Mouse (Mus musculus) lung, embryonic 16.5 days (tissue): ENCODE measurements around the gene Oas2. TPM values are rescaled to one million over a fixed set of nuclear protein-coding genes. Genes with fewer than 3 reads are reported as not detected.

Experiments used
- ATAC-seq: fragments of 200-750 bp; cut with Nextera tagmentation; 2 replicates; pipeline ENCODE4 v1.8.0; 2017; ENCODE audit warnings: low read depth, mild to moderate bottlenecking, moderate library complexity
- H3K27ac ChIP-seq: fragments of 300-500 bp; sonication (generic); 2 replicates; pipeline ENCODE4 v1.5.1; 2014; ENCODE audit warnings: mild to moderate bottlenecking, control low read depth, low read length
- H3K27me3 ChIP-seq: fragments of 300-500 bp; sonication (generic); 2 replicates; pipeline ENCODE4 v1.6.1; 2014; ENCODE audit warnings: low read depth, low read length, mixed read lengths; ENCODE audit not compliant: control insufficient read depth, insufficient read depth
- H3K36me3 ChIP-seq: fragments of 300-500 bp; sonication (generic); 2 replicates; pipeline ENCODE4 v1.6.1; 2014; ENCODE audit warnings: low read length; ENCODE audit not compliant: control insufficient read depth, insufficient read depth
- H3K4me1 ChIP-seq: fragments of 300-500 bp; sonication (generic); replicated peaks from 2 replicates; pipeline ENCODE4 v1.6.1; 2014; ENCODE audit warnings: low read length, mixed read lengths; ENCODE audit not compliant: control insufficient read depth, insufficient read depth
- H3K4me2 ChIP-seq: fragments of 300-500 bp; sonication (generic); 2 replicates; pipeline ENCODE4 v1.6.1; 2014; ENCODE audit warnings: low read depth, low read length, control low read depth
- H3K4me3 ChIP-seq: fragments of 300-500 bp; sonication (generic); 2 replicates; pipeline ENCODE4 v1.5.1; 2014; ENCODE audit warnings: mild to moderate bottlenecking, low read length, control low read depth
- H3K9ac ChIP-seq: fragments of 300-500 bp; sonication (generic); 2 replicates; pipeline ENCODE4 v1.6.1; 2014; ENCODE audit warnings: low read length, control low read depth
- H3K9me3 ChIP-seq: fragments of 300-500 bp; sonication (generic); 2 replicates; pipeline ENCODE4 v1.6.1; 2016; ENCODE audit warnings: low read length; ENCODE audit not compliant: control insufficient read depth
- WGBS: fragments of 180-500 bp; shearing (Covaris S2); extraction: QIAGEN DNeasy Blood & Tissue Kit; methylation state at CpG from one replicate; pipeline ENCODE4 v1.1.7; 2014; 5-methylcytosine and 5-hydroxymethylcytosine counted together
- polyA plus RNA-seq: library from polyadenylated mRNA; unstranded; fragments of >200 nt; fragmentation: Nextera tagmentation; extraction: Ambion mirVana; gene quantifications from 2 replicates; pipeline ENCODE4 v1.2.1, GENCODE M21; 2015

Oas2 gene
- polyA plus RNA-seq, 1 experiment from 2014 or later = 0.23 TPM

DNA sequence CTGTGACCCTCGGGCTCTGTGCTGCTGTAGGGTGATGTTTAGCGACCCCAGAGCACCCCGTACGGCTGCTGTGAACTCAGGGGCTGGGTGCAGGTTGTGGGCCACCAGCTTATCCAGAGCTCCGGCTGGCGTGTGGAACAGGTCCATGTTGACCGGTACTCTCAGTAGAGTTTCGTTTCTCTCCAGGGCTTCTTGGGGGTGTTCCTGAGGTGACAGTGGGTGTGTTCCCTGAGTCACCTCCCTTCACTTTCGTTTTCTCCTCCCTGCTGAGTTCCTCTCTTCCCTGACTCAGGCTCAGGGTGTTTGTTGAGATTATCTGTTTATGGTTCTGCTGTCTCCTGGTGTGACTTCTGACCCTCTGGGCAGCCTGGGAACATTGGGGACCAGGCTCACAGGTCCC, 27.8 kb upstream of the Oas2 start, which contains the start of gene Oas3:
TSS of gene Oas3 (minus strand) at position 184 of the 400 bp plus-strand sequence.
- WGBS = 65% methylated on average over 9 of the region's 9 CpGs

DNA sequence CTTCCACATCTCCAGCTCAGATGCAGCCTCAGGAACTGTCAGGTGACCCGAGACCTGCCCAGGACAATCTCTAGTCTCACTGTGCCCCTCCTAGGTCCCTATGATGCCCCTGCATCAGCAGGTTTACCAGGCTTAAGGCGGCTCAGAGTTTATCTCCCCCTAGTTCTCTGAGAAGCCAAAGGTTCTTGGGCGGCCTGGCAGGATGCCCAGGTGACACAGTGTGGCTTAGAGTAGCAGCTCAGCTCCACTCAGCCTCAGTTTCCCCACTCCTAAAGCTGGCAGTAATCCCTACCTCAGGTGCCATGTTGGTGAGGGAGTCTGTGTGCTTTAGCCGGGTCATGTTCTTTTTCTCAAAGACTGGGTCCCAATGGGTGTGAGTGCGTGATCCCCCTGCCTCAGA, 27.1 kb upstream of the Oas2 start:
- H3K36me3 ChIP-seq = no peaks in the 10 kb centered on the region
- no peak overlapping the region for H3K4me2 ChIP-seq
- H3K27me3 ChIP-seq = no peaks in the 10 kb centered on the region
- no peak for ATAC-seq
- no peak overlapping the region for H3K9ac ChIP-seq
- H3K4me1 ChIP-seq = no peaks in the 10 kb centered on the region
- no peak overlapping the region for H3K4me3 ChIP-seq
- H3K9me3 ChIP-seq = no peaks in the 10 kb centered on the region
- no peak overlapping the region for H3K27ac ChIP-seq
- 74% methylated on average over 5 of the region's 5 CpGs for WGBS

More for the DNA sequence above, 27.8 kb upstream of the Oas2 start, which contains the start of gene Oas3:
- Histone ChIP-seq H3K4me1 (no peaks in the 10 kb centered on the region), H3K9ac (no peak within 1 kb of the TSS), H3K27ac (no peak within 1 kb of the TSS), H3K36me3 (no peaks in the 10 kb centered on the region), H3K9me3 (no peaks in the 10 kb centered on the region), H3K4me2 (no peak within 1 kb of the TSS), H3K27me3 (no peaks in the 10 kb centered on the region), H3K4me3 (no peak within 1 kb of the TSS)
- no peak for ATAC-seq

DNA sequence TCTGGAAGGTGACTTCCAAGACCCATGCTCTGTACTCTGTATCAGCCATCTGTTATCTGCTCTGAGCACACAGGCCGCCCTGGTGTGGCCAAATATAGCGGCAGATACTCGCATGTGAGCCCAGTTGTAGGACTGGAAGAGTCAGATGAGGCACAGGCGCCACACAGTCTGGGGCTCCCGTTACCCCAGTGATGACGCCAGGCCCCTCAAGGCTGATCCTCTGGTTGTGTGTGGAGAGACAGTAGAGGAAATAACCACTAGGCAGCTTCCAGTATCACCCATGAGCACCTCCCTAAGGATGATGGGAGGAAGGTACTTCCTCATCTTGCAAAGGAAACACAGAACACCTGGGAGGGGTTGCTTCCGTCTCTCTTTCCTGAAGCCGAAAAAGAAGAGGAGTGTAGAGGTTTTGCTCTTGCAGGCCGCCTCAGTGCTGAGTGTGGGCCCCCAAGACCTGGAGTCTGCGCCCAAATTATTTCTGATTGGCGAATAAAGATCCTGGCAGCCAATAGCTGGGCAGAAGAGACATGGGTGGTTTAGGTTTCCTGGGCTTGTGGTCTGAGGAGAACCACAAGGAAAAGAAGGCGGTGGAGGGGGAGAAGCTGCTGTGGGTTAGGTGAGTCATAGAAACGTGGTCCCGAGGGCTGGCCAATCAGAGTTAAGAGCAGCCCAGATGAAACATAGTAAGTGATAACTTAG, 25.8 kb upstream of the Oas2 start:
- ATAC-seq = no peak
- H3K27me3 ChIP-seq = no peaks in the 10 kb centered on the region
- WGBS = 58% methylated on average over 14 of the region's 14 CpGs
- no peak overlapping the region for H3K4me2 ChIP-seq
- H3K36me3 ChIP-seq = no peaks in the 10 kb centered on the region
- H3K27ac ChIP-seq = no peak overlapping the region
- no peak overlapping the region for H3K4me3 ChIP-seq
- no peaks in the 10 kb centered on the region for H3K9me3 ChIP-seq
- H3K4me1 ChIP-seq = no peaks in the 10 kb centered on the region
- H3K9ac ChIP-seq = no peak overlapping the region

DNA sequence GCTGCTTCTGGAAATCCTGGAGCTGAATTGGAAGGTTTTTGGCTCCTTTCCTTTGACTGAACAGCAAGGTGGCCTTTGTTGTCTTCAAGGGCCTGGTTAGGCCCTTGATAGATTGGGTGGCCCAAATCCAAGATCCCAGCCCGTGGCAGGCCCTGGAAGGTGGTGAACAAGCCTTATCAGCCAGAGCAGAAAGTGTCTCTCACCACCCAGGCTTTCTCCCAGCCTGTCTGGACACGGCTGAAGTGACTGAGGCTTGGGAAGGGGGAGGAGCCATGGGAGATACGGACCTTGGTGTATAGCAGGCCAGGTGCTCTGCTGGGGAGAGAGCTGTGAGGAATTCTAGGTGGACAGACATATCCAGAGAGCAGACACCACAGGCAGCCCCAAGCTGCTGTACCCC, 19.7 kb upstream of the Oas2 start:
- H3K27ac ChIP-seq = no peak overlapping the region
- no peaks in the 10 kb centered on the region for H3K27me3 ChIP-seq
- no peak overlapping the region for H3K4me2 ChIP-seq
- H3K4me1 ChIP-seq = no peaks in the 10 kb centered on the region
- H3K9ac ChIP-seq = no peak overlapping the region
- 40% methylated on average over 3 of the region's 3 CpGs for WGBS
- no peak overlapping the region for H3K4me3 ChIP-seq
- no peaks in the 10 kb centered on the region for H3K36me3 ChIP-seq
- ATAC-seq = no peak
- no peaks in the 10 kb centered on the region for H3K9me3 ChIP-seq

DNA sequence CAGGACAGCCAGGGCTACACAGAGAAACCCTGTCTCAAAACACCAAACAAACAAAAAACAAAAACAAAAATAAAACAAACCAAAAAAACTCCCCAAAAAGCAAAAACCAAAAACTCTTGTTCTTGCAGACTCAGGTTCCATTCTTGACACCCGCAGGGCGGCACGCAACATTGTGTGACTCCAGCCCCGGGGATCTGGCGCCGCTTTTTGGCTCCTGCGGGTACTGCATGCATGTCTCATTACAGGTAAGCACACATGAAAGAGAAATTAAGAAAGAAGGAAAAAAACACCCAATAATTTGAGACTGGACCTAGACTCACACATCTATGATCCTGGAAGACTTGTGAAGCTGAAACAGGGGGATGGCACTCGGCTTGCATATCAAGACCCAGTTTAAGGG, 15.4 kb upstream of the Oas2 start:
- no peak for ATAC-seq
- Histone ChIP-seq H3K4me3 (no peak overlapping the region), H3K36me3 (no peaks in the 10 kb centered on the region), H3K27ac (no peak overlapping the region), H3K9ac (no peak overlapping the region), H3K27me3 (no peaks in the 10 kb centered on the region), H3K4me1 (no peaks in the 10 kb centered on the region), H3K9me3 (no peaks in the 10 kb centered on the region), H3K4me2 (no peak overlapping the region)
- WGBS = 61% methylated on average over 8 of the region's 8 CpGs

DNA sequence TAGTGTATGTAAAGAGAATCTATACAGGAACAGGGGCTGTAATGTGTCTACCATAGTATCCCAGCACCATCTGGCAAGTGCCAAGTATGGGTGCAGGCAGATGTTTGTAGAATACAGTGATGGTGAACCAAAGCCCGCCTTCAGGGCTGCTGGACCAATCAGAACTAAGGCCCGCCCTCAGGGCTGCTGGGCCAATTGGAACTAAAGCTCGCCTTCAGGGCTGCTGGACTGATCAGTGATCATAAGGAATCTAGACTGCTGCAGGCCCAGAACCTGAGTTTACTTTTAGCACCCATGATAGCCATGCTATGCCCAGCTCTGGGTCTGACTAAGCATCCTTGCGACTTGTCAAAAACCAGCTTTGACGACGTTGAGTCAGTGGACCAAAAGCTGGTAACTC, 12.2 kb upstream of the Oas2 start:
- Histone ChIP-seq H3K9ac (no peak overlapping the region), H3K36me3 (no peaks in the 10 kb centered on the region), H3K27ac (no peak overlapping the region), H3K27me3 (no peaks in the 10 kb centered on the region), H3K4me1 (no peaks in the 10 kb centered on the region), H3K9me3 (no peaks in the 10 kb centered on the region), H3K4me3 (no peak overlapping the region), H3K4me2 (no peak overlapping the region)
- no peak for ATAC-seq
- 20% methylated on average over 6 of the region's 6 CpGs for WGBS

DNA sequence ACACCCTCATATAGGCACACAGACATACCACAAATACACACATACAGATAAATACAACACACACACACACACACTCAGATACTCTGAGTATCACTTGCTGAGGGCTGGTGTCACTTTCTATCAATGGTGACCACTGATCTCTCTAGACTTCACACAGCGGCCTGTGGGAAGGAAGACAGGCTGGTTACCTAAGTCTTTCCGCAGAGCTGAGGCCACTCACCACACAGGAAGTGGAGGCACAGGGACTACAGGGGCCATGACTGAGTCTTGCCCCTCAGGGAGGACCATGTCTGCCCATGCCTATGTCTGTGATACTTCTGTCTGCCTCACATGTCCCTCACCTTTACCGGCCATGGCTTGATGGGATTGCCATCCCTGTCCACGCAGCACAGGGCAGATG, 4.6 kb upstream of the Oas2 start:
- no peaks in the 10 kb centered on the region for H3K27me3 ChIP-seq
- no peak for ATAC-seq
- WGBS = 90% methylated on average over 4 of the region's 4 CpGs

GRCm38 (mm10) chr5:120752786-120753185, 3.1 kb upstream of the Oas2 start:
- Histone ChIP-seq H3K36me3 (no peaks in the 10 kb centered on the region), H3K9me3 (no peaks in the 10 kb centered on the region), H3K27ac (no peak overlapping the region), H3K27me3 (no peaks in the 10 kb centered on the region), H3K4me2 (no peak overlapping the region), H3K4me1 (no peaks in the 10 kb centered on the region), H3K4me3 (no peak overlapping the region), H3K9ac (no peak overlapping the region)
- WGBS = 66% methylated on average over 3 of the region's 3 CpGs
- ATAC-seq = no peak

More for the DNA sequence above, 4.6 kb upstream of the Oas2 start:
- H3K4me3 ChIP-seq = no peak overlapping the region
- no peaks in the 10 kb centered on the region for H3K9me3 ChIP-seq
- H3K36me3 ChIP-seq = no peaks in the 10 kb centered on the region
- no peak overlapping the region for H3K4me2 ChIP-seq
- H3K27ac ChIP-seq = no peak overlapping the region
- no peak overlapping the region for H3K9ac ChIP-seq
- H3K4me1 ChIP-seq = no peaks in the 10 kb centered on the region

GRCm38 (mm10) chr5:120751206-120751605, 1.6 kb upstream of the Oas2 start:
- 69% methylated on average over 3 of the region's 3 CpGs for WGBS
- Histone ChIP-seq H3K9ac (no peak overlapping the region), H3K4me1 (no peaks in the 10 kb centered on the region), H3K27me3 (no peaks in the 10 kb centered on the region), H3K27ac (no peak overlapping the region), H3K4me2 (no peak overlapping the region), H3K4me3 (no peak overlapping the region), H3K36me3 (no peaks in the 10 kb centered on the region), H3K9me3 (no peaks in the 10 kb centered on the region)
- no peak for ATAC-seq

DNA sequence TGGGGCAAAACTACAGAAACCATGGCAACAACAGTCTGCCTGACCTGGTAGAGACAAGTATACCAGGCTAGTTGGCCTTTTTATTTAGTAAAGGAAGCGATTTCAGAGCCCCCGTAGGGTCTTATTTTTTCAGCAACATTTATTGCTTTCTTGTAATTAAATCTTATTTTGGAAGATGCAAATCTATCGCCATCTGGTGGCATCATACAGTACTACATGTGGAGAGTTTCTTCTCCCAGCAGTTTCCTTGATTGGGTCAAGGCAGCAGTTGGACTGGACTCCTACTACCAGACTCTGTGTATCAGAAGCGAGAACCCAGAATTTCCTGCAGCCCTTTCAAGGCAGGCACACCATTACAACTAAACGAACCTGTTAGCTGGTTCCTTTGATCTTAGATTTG, 3.2 kb downstream of the Oas2 start:
- H3K4me2 ChIP-seq = no peak overlapping the region
- WGBS = 8% methylated on average over 5 of the region's 5 CpGs
- H3K4me3 ChIP-seq = no peak overlapping the region
- H3K36me3 ChIP-seq = no peaks in the 10 kb centered on the region
- no peak overlapping the region for H3K27ac ChIP-seq
- no peaks in the 10 kb centered on the region for H3K4me1 ChIP-seq
- H3K9me3 ChIP-seq = no peaks in the 10 kb centered on the region
- H3K27me3 ChIP-seq = no peaks in the 10 kb centered on the region
- no peak overlapping the region for H3K9ac ChIP-seq
- ATAC-seq = no peak
